Mouse (Mus musculus): ENCODE results near the gene Abcb8.

GRCm38 (mm10) chr5:24413042-24413693, 19.7 kb downstream of the Abcb8 start, which contains the start of gene Asic3:
- TF ChIP-seq EP300 (IDR thresholded peaks at IDR 0.05; ENCODE audit: low read depth): no peak
- no peak for TF ChIP-seq CTCF (IDR thresholded peaks at IDR 0.05; ENCODE audit: low read depth)

Measured in liver, embryonic 14.5 days (tissue).